In genomic region chr5:123147569-123147968, GRCm38 (mm10) we compare ENCODE assay signal across 34 mouse cellular contexts. TPM values are rescaled to one million over a fixed set of nuclear protein-coding genes. Genes with fewer than 3 reads are reported as not detected.
DNase-seq lines count a peak whose midpoint lies in the region; ATAC-seq and TF ChIP-seq lines count a peak whose summit lies in the region.
"Had no signal": no experiment of that assay in that cellular context is flagged by ENCODE, and none has a peak within 500 bp of the region (broad histone marks: within the 10 kb centered on the region; RNA-seq: fewer than 3 reads in every experiment).

No protein-coding gene starts in this region.

- peak; percentile 43 for DNase-seq in cerebellum, adult 8-10 months
- no peak for DNase-seq in cerebellum, postnatal 36 days
- peak; percentile 92 for DNase-seq in heart, adult 11 months
- no peak for DNase-seq in heart, postnatal 36 days
- no peak for DNase-seq in liver, embryonic 13.5 days
- DNase-seq in liver, embryonic 11.5 days (ENCODE audit: low spot score) = no peak
- no peak for DNase-seq in natural killer cell, adult 2 months (ENCODE audit: low spot score in 2 of 2)
- DNase-seq: adrenal gland, postnatal 25 days; gastrocnemius, postnatal 25 days; heart, adult 2 months; kidney, adult 11 months; kidney, postnatal 14 days; lung, adult 18-20 months; thymus, adult 2 months had no signal

- peaks cover 79% of the 10 kb centered on the region for H3K36me3 ChIP-seq in liver, embryonic 13.5 days
- peaks cover 36% of the 10 kb centered on the region for H3K36me3 ChIP-seq in liver, embryonic 11.5 days (ENCODE audit: control insufficient read depth, insufficient read depth, low read length)
- peaks cover 70% of the 10 kb centered on the region for H3K36me3 ChIP-seq in E14TG2a.4 (ENCODE audit: insufficient read depth, low read length)

- no peak for TF ChIP-seq CTCF in E14TG2a.4 (conservative IDR thresholded peaks at IDR 0.05; ENCODE audit: low read length)

- H3K9me3 ChIP-seq in liver, embryonic 13.5 days (replicated peaks) = no peaks in the 10 kb centered on the region
- H3K9me3 ChIP-seq in liver, embryonic 11.5 days (ENCODE audit: control insufficient read depth, low read length) = no peaks in the 10 kb centered on the region
- no peaks in the 10 kb centered on the region for H3K9me3 ChIP-seq in E14TG2a.4 (ENCODE audit: low read length)
- H3K9me3 ChIP-seq: forebrain, embryonic 15.5 days; heart, embryonic 12.5 days; limb, embryonic 12.5 days; liver, embryonic 12.5 days; megakaryocyte, embryonic 14.5 days; midbrain, embryonic 15.5 days had no signal

- no peak overlapping the region for H3K4me3 ChIP-seq in liver, embryonic 13.5 days (replicated peaks)
- H3K4me3 ChIP-seq in liver, embryonic 11.5 days (ENCODE audit: low read depth, low read length) = no peak overlapping the region
- H3K4me3 ChIP-seq in E14TG2a.4 (replicated peaks; ENCODE audit: low read length) = peak overlapping the region; percentile 77
- H3K4me3 ChIP-seq: erythroblast, embryonic 14.5 days; forebrain, embryonic 15.5 days; heart, adult 2 months; heart, embryonic 12.5 days; limb, embryonic 12.5 days; liver, embryonic 12.5 days; midbrain, embryonic 15.5 days had no signal

- H3K27ac ChIP-seq in liver, embryonic 13.5 days = 0 out of 2 replicates have a peak overlapping the region, but pooled peaks have one; percentile 62
- H3K27ac ChIP-seq in liver, embryonic 11.5 days (ENCODE audit: low read depth, low read length) = no peak overlapping the region
- H3K27ac ChIP-seq: forebrain, embryonic 15.5 days; heart, adult 2 months; limb, embryonic 12.5 days; liver, embryonic 12.5 days; midbrain, embryonic 15.5 days had no signal

- no peak overlapping the region for H3K4me2 ChIP-seq in liver, embryonic 13.5 days
- no peak overlapping the region for H3K4me2 ChIP-seq in liver, embryonic 11.5 days
- H3K4me2 ChIP-seq: forebrain, embryonic 15.5 days; heart, embryonic 12.5 days; limb, embryonic 12.5 days; liver, embryonic 12.5 days; midbrain, embryonic 15.5 days had no signal

- H3K4me1 ChIP-seq in liver, embryonic 13.5 days (replicated peaks) = peaks cover 95% of the 10 kb centered on the region
- peaks cover 59% of the 10 kb centered on the region for H3K4me1 ChIP-seq in liver, embryonic 11.5 days (replicated peaks; ENCODE audit: control insufficient read depth, insufficient read depth, low read length)
- H3K4me1 ChIP-seq in E14TG2a.4 (replicated peaks; ENCODE audit: low read depth, low read length) = peaks cover 94% of the 10 kb centered on the region

- no peak for ATAC-seq in liver, embryonic 13.5 days (ENCODE audit: low read depth)
- ATAC-seq in liver, embryonic 11.5 days (replicated peaks; ENCODE audit: low FRiP score) = no peak
- ATAC-seq: forebrain, embryonic 15.5 days; inflammation-experienced regulatory T-cells, adult 6 months; liver, embryonic 12.5 days; lung, postnatal 0 days; midbrain, embryonic 15.5 days had no signal

- no peak overlapping the region; the same call in 1 of the 2 replicates for H3K9ac ChIP-seq in liver, embryonic 13.5 days
- H3K9ac ChIP-seq in liver, embryonic 11.5 days (ENCODE audit: low read depth, low read length) = no peak overlapping the region
- H3K9ac ChIP-seq: liver, embryonic 12.5 days; midbrain, embryonic 15.5 days had no signal

- WGBS in liver, embryonic 13.5 days (ENCODE audit: insufficient replicate concordance) = 79% methylated on average over 17 of the region's 17 CpGs
- WGBS in liver, embryonic 11.5 days = 82% methylated on average over 17 of the region's 17 CpGs

- intact Hi-C loops in heart, postnatal 36 days (cut with DNase I) = loop anchor here (5.0 kb wide), 1 partner anchor 135 kb away; no protein-coding TSS in a partner anchor

- H3K27me3 ChIP-seq in liver, embryonic 13.5 days = no peaks in the 10 kb centered on the region
- H3K27me3 ChIP-seq in liver, embryonic 11.5 days (replicated peaks; ENCODE audit: control insufficient read depth, insufficient read depth, low read length) = no peaks in the 10 kb centered on the region
- H3K27me3 ChIP-seq in E14TG2a.4 (ENCODE audit: insufficient read depth, low read length) = peaks cover 12% of the 10 kb centered on the region
- H3K27me3 ChIP-seq: CH12.LX; forebrain, embryonic 15.5 days; heart, embryonic 12.5 days; limb, embryonic 12.5 days; liver, embryonic 12.5 days; megakaryocyte, embryonic 14.5 days; midbrain, embryonic 15.5 days had no signal

RNA-seq across cellular contexts. Expression of gene Setd1b, which starts 5.6 kb away (rescaled TPM):
- 10 to 100 TPM; 18.5 to 21.5 TPM for total RNA-seq in heart, postnatal 36 days (2021)
- polyA plus RNA-seq in liver, embryonic 13.5 days (2015; fragmentation: Nextera tagmentation; extraction: Ambion mirVana) = 3.4 and 3.8 TPM in 2 replicates
- 7.9 and 9.6 TPM in 2 replicates for polyA plus RNA-seq in liver, embryonic 11.5 days (2014; fragmentation: Nextera tagmentation; extraction: Ambion mirVana)

RNA-seq across cellular contexts. Expression of gene Rhof, which starts 15.1 kb away (rescaled TPM):
- total RNA-seq in heart, postnatal 36 days (2021) = under 1 TPM; 0.44 to 0.68 TPM
- 2.5 and 3.4 TPM in 2 replicates for polyA plus RNA-seq in liver, embryonic 13.5 days (2015; fragmentation: Nextera tagmentation; extraction: Ambion mirVana)
- polyA plus RNA-seq in liver, embryonic 11.5 days (2014; fragmentation: Nextera tagmentation; extraction: Ambion mirVana) = 4.6 and 4.8 TPM in 2 replicates

RNA-seq across cellular contexts. Expression of gene Psmd9, which starts 21.6 kb away (rescaled TPM):
- total RNA-seq in heart, postnatal 36 days (2021) = 10 to 100 TPM; 14.1 to 18.3 TPM
- 76.0 and 76.3 TPM in 2 replicates for polyA plus RNA-seq in liver, embryonic 13.5 days (2015; fragmentation: Nextera tagmentation; extraction: Ambion mirVana)
- polyA plus RNA-seq in liver, embryonic 11.5 days (2014; fragmentation: Nextera tagmentation; extraction: Ambion mirVana) = 103 TPM in 2 replicates

RNA-seq across cellular contexts. Expression of gene Hpd, which starts 35.0 kb away (rescaled TPM):
- not detected for total RNA-seq in heart, postnatal 36 days (2021)
- polyA plus RNA-seq in liver, embryonic 13.5 days (2015; fragmentation: Nextera tagmentation; extraction: Ambion mirVana) = 12.4 and 15.2 TPM in 2 replicates
- 2.5 and 3.5 TPM in 2 replicates for polyA plus RNA-seq in liver, embryonic 11.5 days (2014; fragmentation: Nextera tagmentation; extraction: Ambion mirVana)
- total RNA-seq: common myeloid progenitor, adult 5-6 weeks; gastrocnemius, postnatal 25 days; heart, adult 2 months; hematopoietic stem cell, adult 5-6 weeks; left cerebral cortex, postnatal 14 days had no signal
- polyA plus RNA-seq: C2C12; embryonic facial prominence, embryonic 14.5 days; erythroblast, embryonic 14.5 days; forebrain, embryonic 15.5 days; frontal cortex, adult 2 months; heart, embryonic 12.5 days; heart, postnatal 0 days; inflammation-experienced regulatory T-cells, adult 6 months; kidney, embryonic 14.5 days; limb, embryonic 12.5 days; lung, postnatal 0 days; midbrain, embryonic 15.5 days; neural tube, embryonic 14.5 days had no signal

Comparison
In these comparisons a context has a peak if more than half of its experiments do, and no peak if none do; other contexts are left out.
1. DNase-seq: peak in cerebellum, adult 8-10 months (single experiment) and heart, adult 11 months (single experiment); none in cerebellum, postnatal 36 days (0 of 2), heart, postnatal 36 days (0 of 2), liver, embryonic 13.5 days (single experiment), liver, embryonic 11.5 days (single experiment) and natural killer cell, adult 2 months (0 of 2).